Mouse (Mus musculus) stomach, embryonic 14.5 days (tissue): ENCODE data around the gene H2-Ob. TPM values are rescaled to one million over a fixed set of nuclear protein-coding genes. Genes with fewer than 3 reads are reported as not detected.

Experiments
- ATAC-seq: fragments of 200-750 bp; cut with Nextera tagmentation; 2 replicates; pipeline ENCODE4 v1.8.0; 2017; ENCODE audit warnings: low read depth, moderate TSS enrichment; ENCODE audit not compliant: insufficient number of reproducible peaks, insufficient read depth, low FRiP score
- H3K27ac ChIP-seq: fragments of 300-500 bp; sonication (generic); 2 replicates; pipeline ENCODE4 v1.5.1; 2014; ENCODE audit warnings: mild to moderate bottlenecking, low read length, moderate library complexity, mixed read lengths
- H3K27me3 ChIP-seq: fragments of 300-500 bp; sonication (generic); 2 replicates; pipeline ENCODE4 v1.6.1; 2014; ENCODE audit warnings: low read length, control low read depth, mixed read lengths; ENCODE audit not compliant: control insufficient read depth, insufficient read depth
- H3K36me3 ChIP-seq: fragments of 300-500 bp; sonication (generic); 2 replicates; pipeline ENCODE4 v1.6.1; 2014; ENCODE audit warnings: mild to moderate bottlenecking, control low read depth, low read length, moderate library complexity, mixed read lengths; ENCODE audit not compliant: control insufficient read depth, insufficient read depth
- H3K4me1 ChIP-seq: fragments of 300-500 bp; sonication (generic); 2 replicates; pipeline ENCODE4 v1.6.1; 2014; ENCODE audit warnings: low read length, control low read depth, mixed read lengths; ENCODE audit not compliant: control insufficient read depth, insufficient read depth
- H3K4me2 ChIP-seq: fragments of 300-500 bp; sonication (generic); replicated peaks from 2 replicates; pipeline ENCODE4 v1.6.1; 2014; ENCODE audit warnings: low read depth, low read length, control low read depth
- H3K4me3 ChIP-seq: fragments of 300-500 bp; sonication (generic); 2 replicates; pipeline ENCODE4 v1.5.1; 2014; ENCODE audit warnings: low read depth, low read length, control low read depth
- H3K9ac ChIP-seq: fragments of 300-500 bp; sonication (generic); replicated peaks from 2 replicates; pipeline ENCODE4 v1.6.1; 2014; ENCODE audit warnings: low read depth, mild to moderate bottlenecking, control low read depth, low read length, moderate library complexity, mixed read lengths
- H3K9me3 ChIP-seq: fragments of 300-500 bp; sonication (generic); 2 replicates; pipeline ENCODE4 v1.6.1; 2016; ENCODE audit warnings: low read depth, low read length, control low read depth; ENCODE audit not compliant: control insufficient read depth
- WGBS: fragments of 180-500 bp; shearing (Covaris S2); extraction: QIAGEN DNeasy Blood & Tissue Kit; methylation state at CpG from one replicate; pipeline ENCODE4 v1.1.7; 2014; 5-methylcytosine and 5-hydroxymethylcytosine counted together
- polyA plus RNA-seq: library from polyadenylated mRNA; unstranded; fragments of >200 nt; fragmentation: Nextera tagmentation; extraction: Ambion mirVana; gene quantifications from 2 replicates; pipeline ENCODE4 v1.2.1, GENCODE M21; 2014

H2-Ob gene
- polyA plus RNA-seq, 1 experiment from 2014 or later = 0.54 TPM

DNA sequence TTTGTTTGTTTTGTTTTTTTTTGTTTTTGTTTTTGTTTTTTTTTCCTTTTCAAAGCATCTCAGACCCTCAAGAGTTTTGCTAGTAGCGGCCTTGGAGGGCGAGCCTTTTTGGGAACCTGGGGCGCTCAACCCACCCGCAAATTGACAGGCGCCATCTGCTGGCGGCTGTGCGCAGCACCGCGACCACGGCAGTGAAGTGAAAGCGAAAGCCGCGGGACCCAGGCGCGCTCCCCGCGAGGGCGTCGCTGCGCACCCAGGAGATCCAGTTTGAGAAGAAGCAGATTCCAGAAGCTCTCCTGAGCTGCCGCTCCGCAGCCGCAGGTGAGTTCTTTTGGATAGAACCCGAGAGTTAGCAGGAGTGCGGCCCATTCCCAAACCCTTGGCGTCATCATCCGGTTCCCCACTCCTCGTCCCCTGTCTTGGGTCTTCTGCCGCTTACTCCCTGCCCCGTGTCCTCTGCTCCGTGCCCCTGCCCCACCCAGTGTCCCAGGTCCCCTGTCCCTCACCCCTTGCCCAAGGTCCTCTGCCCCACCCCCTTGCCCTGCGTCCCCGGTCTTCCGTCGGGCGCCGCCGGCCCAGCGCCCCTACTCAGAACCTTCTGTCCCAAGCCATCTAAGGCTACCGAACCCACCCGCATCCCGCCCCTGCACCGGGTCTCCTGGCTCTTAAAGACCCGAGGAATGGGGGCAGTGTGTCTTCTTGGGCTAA, 34.2 kb upstream of the H2-Ob start:
- H3K27me3 ChIP-seq = 0 out of 2 replicates have a peak, but pooled peaks cover 3% of the 10 kb centered on the region
- 1% methylated on average over 44 of the region's 44 CpGs for WGBS
- no peak overlapping the region for H3K27ac ChIP-seq
- 0 out of 2 replicates have a peak, but pooled peaks cover 7% of the 10 kb centered on the region for H3K4me1 ChIP-seq
- no peaks in the 10 kb centered on the region for H3K36me3 ChIP-seq
- no peaks in the 10 kb centered on the region for H3K9me3 ChIP-seq
- peak; percentile 63; the same call in 1 of the 2 replicates for ATAC-seq
- H3K4me3 ChIP-seq = peak overlapping the region; percentile 70
- peak overlapping the region; percentile 97 for H3K4me2 ChIP-seq
- H3K9ac ChIP-seq = peak overlapping the region; percentile 50

- WGBS = 15% methylated on average over 18 of the region's 18 CpGs
- H3K27me3 ChIP-seq = 0 out of 2 replicates have a peak, but pooled peaks cover 3% of the 10 kb centered on the region
- H3K27ac ChIP-seq = no peak overlapping the region
- peak overlapping the region; percentile 70 for H3K4me3 ChIP-seq
- peak overlapping the region; percentile 50 for H3K9ac ChIP-seq
- 0 out of 2 replicates have a peak, but pooled peaks cover 7% of the 10 kb centered on the region for H3K4me1 ChIP-seq
- no peaks in the 10 kb centered on the region for H3K36me3 ChIP-seq
- no peak for ATAC-seq
- peak overlapping the region; percentile 97 for H3K4me2 ChIP-seq
- H3K9me3 ChIP-seq = no peaks in the 10 kb centered on the region
These were observed 33.5 kb upstream of the H2-Ob start for GRCm38 (mm10) chr17:34205021-34205745.

GRCm38 (mm10) chr17:34205746-34206176, 32.9 kb upstream of the H2-Ob start:
- Histone ChIP-seq H3K27ac (no peak overlapping the region), H3K4me3 (no peak overlapping the region), H3K9ac (no peak overlapping the region), H3K4me2 (peak overlapping the region; percentile 97; the same call in 1 of the 2 replicates), H3K27me3 (peaks cover 4% of the 10 kb centered on the region; the same call in 1 of the 2 replicates), H3K9me3 (no peaks in the 10 kb centered on the region), H3K4me1 (0 out of 2 replicates have a peak, but pooled peaks cover 7% of the 10 kb centered on the region), H3K36me3 (no peaks in the 10 kb centered on the region)
- no peak; the same call in 1 of the 2 replicates for ATAC-seq
- WGBS = 29% methylated on average over 9 of the region's 9 CpGs

GRCm38 (mm10) chr17:34206731-34207130, 32.0 kb upstream of the H2-Ob start:
- H3K27ac ChIP-seq = no peak overlapping the region
- WGBS = 86% methylated on average over 5 of the region's 5 CpGs
- H3K4me1 ChIP-seq = 0 out of 2 replicates have a peak, but pooled peaks cover 7% of the 10 kb centered on the region
- H3K36me3 ChIP-seq = no peaks in the 10 kb centered on the region
- H3K9ac ChIP-seq = no peak overlapping the region
- H3K4me2 ChIP-seq = no peak overlapping the region
- no peak for ATAC-seq
- H3K27me3 ChIP-seq = peaks cover 6% of the 10 kb centered on the region; the same call in 1 of the 2 replicates
- H3K4me3 ChIP-seq = no peak overlapping the region
- no peaks in the 10 kb centered on the region for H3K9me3 ChIP-seq

DNA sequence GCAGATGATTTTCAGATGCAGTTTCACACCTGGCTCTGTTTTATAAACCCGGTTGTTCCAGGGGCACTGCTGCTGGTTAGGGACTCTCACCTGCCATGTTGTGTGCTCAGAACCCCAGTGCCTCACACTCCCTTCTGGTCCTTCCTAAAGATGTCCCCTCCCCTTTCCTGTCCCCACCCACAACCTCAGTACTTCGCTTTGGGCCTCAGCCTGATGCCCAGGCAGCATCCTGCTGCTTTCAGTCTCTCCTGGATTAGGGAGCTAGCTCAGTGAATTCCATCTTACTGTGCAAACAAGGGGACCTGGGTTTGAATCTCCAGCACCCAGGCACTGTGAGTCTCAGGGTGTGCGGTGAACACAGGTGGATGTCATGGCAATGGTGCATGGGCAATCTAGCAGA, 31.2 kb upstream of the H2-Ob start:
- WGBS = 69% methylated on average over 3 of the region's 3 CpGs
- Histone ChIP-seq H3K9ac (no peak overlapping the region), H3K4me3 (no peak overlapping the region), H3K4me2 (no peak overlapping the region), H3K4me1 (0 out of 2 replicates have a peak, but pooled peaks cover 7% of the 10 kb centered on the region), H3K9me3 (no peaks in the 10 kb centered on the region), H3K27ac (no peak overlapping the region), H3K36me3 (no peaks in the 10 kb centered on the region), H3K27me3 (peaks cover 10% of the 10 kb centered on the region)
- no peak for ATAC-seq

- Histone ChIP-seq H3K9me3 (no peaks in the 10 kb centered on the region), H3K27me3 (peaks cover 10% of the 10 kb centered on the region), H3K4me1 (0 out of 2 replicates have a peak, but pooled peaks cover 7% of the 10 kb centered on the region), H3K4me2 (no peak overlapping the region), H3K4me3 (no peak overlapping the region), H3K27ac (no peak overlapping the region), H3K9ac (no peak overlapping the region), H3K36me3 (no peaks in the 10 kb centered on the region)
- whole genome bisulfite sequencing = 97% methylated on average over 9 of the region's 9 CpGs
- no peak for ATAC-seq
These were observed 30.8 kb upstream of the H2-Ob start for GRCm38 (mm10) chr17:34207866-34208265.

DNA sequence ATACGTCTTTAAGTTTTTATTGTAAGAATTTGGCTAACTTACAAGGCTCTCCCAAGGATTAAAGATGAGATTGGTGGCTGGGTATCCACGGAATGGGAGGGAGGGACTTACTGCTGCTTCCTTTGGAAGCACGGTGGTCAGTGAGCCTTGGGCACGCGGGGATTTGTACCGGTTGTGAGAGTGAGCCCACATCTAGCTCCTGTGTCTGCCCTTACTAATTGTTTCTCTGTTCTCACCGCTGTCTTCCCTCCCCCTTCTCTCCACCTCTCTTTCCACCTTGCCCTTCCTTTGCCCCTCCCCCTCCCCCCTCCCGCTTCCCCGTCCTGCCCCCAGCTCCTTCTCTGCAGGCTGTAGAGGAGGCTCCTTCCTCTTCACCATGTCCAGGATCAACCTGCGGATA, 30.3 kb upstream of the H2-Ob start:
- WGBS = 19% methylated on average over 10 of the region's 10 CpGs
- Histone ChIP-seq H3K4me2 (no peak overlapping the region), H3K36me3 (no peaks in the 10 kb centered on the region), H3K4me3 (no peak overlapping the region), H3K27ac (no peak overlapping the region), H3K9me3 (no peaks in the 10 kb centered on the region), H3K9ac (no peak overlapping the region), H3K27me3 (peaks cover 13% of the 10 kb centered on the region), H3K4me1 (0 out of 2 replicates have a peak, but pooled peaks cover 7% of the 10 kb centered on the region)
- no peak for ATAC-seq

DNA sequence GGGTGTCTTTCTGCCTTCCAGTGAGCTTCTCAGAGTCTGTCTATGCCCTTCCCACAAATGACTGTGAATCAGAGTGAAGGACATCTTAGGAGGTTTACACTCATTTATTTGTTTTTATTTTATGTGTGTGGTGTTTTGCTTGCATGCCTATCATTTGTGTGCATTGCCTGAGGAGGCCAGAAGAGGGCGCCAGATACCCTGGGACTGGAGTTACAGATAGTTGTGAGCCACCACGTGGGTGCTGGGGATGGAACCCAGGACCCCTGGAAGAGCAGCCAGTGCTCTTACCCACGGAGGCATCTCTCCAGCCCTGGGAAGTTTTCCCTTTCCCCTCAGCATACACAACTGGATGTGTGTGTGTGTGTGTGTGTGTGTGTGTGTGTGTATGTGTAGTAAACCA, 29.0 kb upstream of the H2-Ob start:
- 38% methylated on average over 3 of the region's 3 CpGs for WGBS
- peaks cover 22% of the 10 kb centered on the region for H3K27me3 ChIP-seq
- ATAC-seq = no peak
- H3K4me2 ChIP-seq = no peak overlapping the region
- no peaks in the 10 kb centered on the region for H3K36me3 ChIP-seq
- H3K9ac ChIP-seq = no peak overlapping the region
- 0 out of 2 replicates have a peak, but pooled peaks cover 7% of the 10 kb centered on the region for H3K4me1 ChIP-seq
- no peaks in the 10 kb centered on the region for H3K9me3 ChIP-seq
- no peak overlapping the region for H3K4me3 ChIP-seq
- H3K27ac ChIP-seq = no peak overlapping the region
